Mouse (Mus musculus) cerebellum, adult 2 months (tissue): ENCODE results near the gene Nadk2.

Experiments
- CTCF ChIP-seq: fragments of 200-500 bp; IDR thresholded peaks from 2 replicates; pipeline ENCODE4 v1.5.1; 2011; ENCODE audit warnings: low read depth, mild to moderate bottlenecking, control low read depth, low read length, moderate library complexity, borderline replicate concordance; ENCODE audit not compliant: insufficient read depth
- POLR2A ChIP-seq: fragments of 200-500 bp; IDR thresholded peaks from 2 replicates; pipeline ENCODE4 v1.6.1; 2011; ENCODE audit warnings: low read length, control low read depth, borderline replicate concordance; ENCODE audit not compliant: insufficient read depth

DNA sequence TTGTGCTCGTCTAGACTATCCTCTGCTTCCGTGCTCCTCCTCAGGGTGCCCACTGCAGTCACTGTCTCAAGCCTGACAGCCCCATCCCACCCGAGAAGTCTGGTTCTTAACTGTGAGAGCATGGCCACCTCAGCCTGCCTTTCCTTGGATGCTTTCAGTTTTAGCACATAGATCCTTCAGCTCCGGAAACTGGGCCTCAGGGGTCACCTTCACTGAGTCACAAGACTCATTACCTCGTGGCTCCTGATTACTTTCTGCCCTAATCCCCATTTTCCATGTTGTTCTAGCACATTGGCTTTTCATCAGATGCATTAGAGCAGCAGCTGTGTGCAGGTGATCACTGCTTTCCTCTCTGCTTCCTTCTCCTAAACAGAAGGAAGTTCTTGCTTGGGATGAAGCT, 16.4 kb downstream of the Nadk2 start:
- TF ChIP-seq POLR2A (no peak), CTCF (no peak)
